Mouse (Mus musculus) liver, postnatal 0 days (tissue): Measurements from ENCODE around the gene 4930568D16Rik.

Source experiments
- CTCF ChIP-seq: sonication (generic); IDR thresholded peaks from 2 replicates; pipeline ENCODE4 v1.5.1; 2016; ENCODE audit warnings: antibody characterized with exemption, low read depth
- EP300 ChIP-seq: IDR thresholded peaks from 2 replicates; pipeline ENCODE4 v1.6.1; 2016; ENCODE audit warnings: antibody characterized with exemption, low read depth, mild to moderate bottlenecking

- no peak for TF ChIP-seq CTCF
- no peak for TF ChIP-seq EP300
Observed at GRCm38 (mm10) chr2:35402391-35402790, 34.9 kb upstream of the 4930568D16Rik start.
